Mouse (Mus musculus) ovary, adult 10 weeks (tissue): Measurements from ENCODE around the gene Yipf1. TPM values are rescaled to one million over a fixed set of nuclear protein-coding genes. Genes with fewer than 3 reads are reported as not detected.

ENCODE experiments used
- polyA plus RNA-seq: library from polyadenylated mRNA; stranded (reverse); fragments of 350-450 nt; fragmentation: Illumina TruSeq; extraction: RNeasy Lipid Tissue Mini Kit (QIAGEN cat#74804); gene quantifications from one replicate; pipeline ENCODE4 v1.2.3, GENCODE M21; 2014

Gene Yipf1
- polyA plus RNA-seq = 36.7 TPM

DNA sequence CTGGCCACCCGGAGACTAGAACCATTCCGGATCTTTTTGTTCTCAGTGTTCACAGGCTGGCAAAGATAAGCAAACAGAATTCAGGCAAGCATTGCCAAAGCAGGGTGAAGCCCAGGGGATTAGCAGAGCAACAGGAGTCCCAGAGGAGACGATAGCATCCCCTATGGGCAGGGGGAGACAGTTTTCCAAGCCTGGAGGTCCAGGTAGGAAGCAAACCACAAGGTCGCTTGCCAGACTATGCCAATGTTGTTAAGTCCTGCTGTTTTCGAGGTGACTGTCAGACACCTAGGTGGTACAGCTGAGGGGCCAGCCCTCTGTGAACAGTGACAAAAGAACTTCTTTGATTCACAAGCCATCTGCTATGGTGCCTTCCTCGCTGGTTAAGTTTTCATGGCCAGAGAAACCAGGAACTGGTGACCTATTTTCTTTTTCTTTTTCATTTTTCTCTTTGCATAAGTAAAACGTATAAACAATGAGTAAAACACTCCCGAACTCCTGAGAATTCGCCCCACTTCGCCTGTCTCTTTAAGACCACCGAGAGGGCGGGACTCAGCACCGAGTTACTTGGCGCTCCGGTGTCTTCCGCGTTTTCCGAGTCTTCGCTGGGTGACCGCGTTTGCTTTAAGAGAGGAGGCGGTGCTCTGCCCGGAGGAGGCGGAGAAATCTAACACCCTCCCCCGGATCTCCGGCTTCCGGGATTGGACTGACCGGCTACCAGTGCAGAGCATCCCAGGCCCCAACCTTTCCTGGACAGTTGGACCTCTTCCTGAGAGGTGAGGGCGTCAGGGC lies at the start of gene Yipf1:
TSS of gene Yipf1 (plus strand) at position 674 of the 789 bp plus-strand sequence.

GRCm38 (mm10) chr4:107306966-107307365 lies 7.2 kb upstream of the Yipf1 start, which contains the start of gene Dio1:
Gene Dio1, minus strand, starts transcription at chr4:107307169.

GRCm38 (mm10) chr4:107367567-107368314 lies 53.6 kb downstream of the Yipf1 start, which contains the start of gene Ndc1:
Gene Ndc1, plus strand, starts transcription at chr4:107367784.

Other genes starting within 250 kb of the Yipf1 start
- 21.8 TPM for gene Mrpl37, start 247.5 kb upstream of the Yipf1 start, polyA plus RNA-seq
- gene Cyb5rl, start 247.4 kb upstream of the Yipf1 start, polyA plus RNA-seq = 1.5 TPM
- not detected for gene Cdcp2, start 217.5 kb upstream of the Yipf1 start, polyA plus RNA-seq
- 644 TPM for gene Tmem59, start 136.0 kb upstream of the Yipf1 start, polyA plus RNA-seq
- gene Tceanc2, start 135.2 kb upstream of the Yipf1 start, polyA plus RNA-seq = 48.4 TPM
- not detected for gene Ldlrad1, start 105.2 kb upstream of the Yipf1 start, polyA plus RNA-seq
- 52.7 TPM for gene Lrrc42, start 60.8 kb upstream of the Yipf1 start, polyA plus RNA-seq
- gene Hspb11, start 60.8 kb upstream of the Yipf1 start, polyA plus RNA-seq = 99.8 TPM
- 1.3 TPM for gene Dio1, start 7.2 kb upstream of the Yipf1 start, polyA plus RNA-seq
- 63.8 TPM for gene Ndc1, start 53.4 kb downstream of the Yipf1 start, polyA plus RNA-seq
- not detected for gene Glis1, start 120.2 kb downstream of the Yipf1 start, polyA plus RNA-seq